Mouse (Mus musculus): ENCODE measurements around the gene Frmpd4. TPM values are rescaled to one million over a fixed set of nuclear protein-coding genes. Genes with fewer than 3 reads are reported as not detected.

The Frmpd4 gene
- total RNA-seq (2023), result not detected

GRCm38 (mm10) chrX:168577131-168577530 lies at the start of gene Frmpd4:
Gene Frmpd4, minus strand, starts transcription at chrX:168577231.

Other genes starting within 250 kb of the Frmpd4 start
- gene Msl3, start 96.7 kb upstream of the Frmpd4 start, total RNA-seq (2023), result 10 to 100 TPM; 38.7 to 41.6 TPM
- gene Arhgap6, start 217.9 kb upstream of the Frmpd4 start, total RNA-seq (2023), result 1 to 10 TPM; 5.4 to 6.9 TPM